Mouse (Mus musculus) embryo, embryonic 11.5 days (tissue): ENCODE results near the gene Tusc2.
"Not testable (repeated sequence)": the region's sequence is repeated elsewhere in the genome, so short reads cannot be mapped to it uniquely, and the experiment has no call there.

Experiments
- DNase-seq: peaks from one replicate; pipeline ENCODE4 v3.0.0-alpha.2; 2012; ENCODE audit warnings: low read depth, low spot score

The Tusc2 gene

GRCm38 (mm10) chr9:107545199-107545598 is 17.9 kb upstream of the Tusc2 start:
- DNase-seq: no peak

DNA sequence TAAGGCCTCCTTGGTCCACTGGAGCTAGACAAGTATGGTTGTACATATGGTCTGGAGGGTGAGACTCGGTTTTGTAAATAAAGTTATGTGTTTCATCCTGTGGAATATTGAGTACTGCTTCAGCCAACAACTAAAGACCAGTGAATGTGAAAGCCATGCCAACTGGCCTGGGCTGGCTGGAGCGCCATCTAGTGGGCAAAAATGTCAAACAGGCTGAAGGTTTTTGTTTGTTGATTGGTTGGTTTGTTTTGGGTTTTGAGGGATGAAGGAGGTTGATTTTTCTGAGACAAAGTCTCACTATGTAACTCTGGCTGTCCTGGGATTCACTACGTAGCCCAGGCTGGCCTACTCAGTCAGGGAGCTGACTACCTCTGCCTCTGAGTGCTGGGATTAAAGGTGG is 17.5 kb upstream of the Tusc2 start:
- peak; percentile 61 for DNase-seq

DNA sequence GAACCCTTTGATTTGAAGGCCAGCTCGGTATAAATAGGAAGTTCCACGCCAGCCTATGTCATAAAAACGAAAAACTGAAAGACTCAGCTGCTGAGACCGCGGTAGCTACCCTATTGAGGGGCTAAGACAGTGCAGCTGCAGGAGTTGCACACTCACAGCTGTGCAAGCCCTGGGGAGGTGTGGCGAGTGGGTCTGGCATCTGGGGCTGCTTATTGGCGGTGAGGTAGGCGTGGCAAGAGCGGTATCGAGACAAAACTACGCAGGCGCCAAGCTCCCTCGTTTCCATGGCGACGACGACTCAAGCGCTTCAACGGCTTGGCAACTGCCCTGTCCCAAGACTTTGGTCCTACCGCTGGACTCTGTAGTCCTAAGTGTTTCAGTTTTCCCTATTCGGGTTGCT is 16.0 kb upstream of the Tusc2 start, which contains the start of gene Zmynd10:
TSS of gene Zmynd10 (plus strand) at position 273 of the 400 bp plus-strand sequence.
- DNase-seq: peak; percentile 87

GRCm38 (mm10) chr9:107547957-107548356 is 15.1 kb upstream of the Tusc2 start:
- no peak for DNase-seq

GRCm38 (mm10) chr9:107548820-107549219 is 14.2 kb upstream of the Tusc2 start:
- no peak for DNase-seq

DNA sequence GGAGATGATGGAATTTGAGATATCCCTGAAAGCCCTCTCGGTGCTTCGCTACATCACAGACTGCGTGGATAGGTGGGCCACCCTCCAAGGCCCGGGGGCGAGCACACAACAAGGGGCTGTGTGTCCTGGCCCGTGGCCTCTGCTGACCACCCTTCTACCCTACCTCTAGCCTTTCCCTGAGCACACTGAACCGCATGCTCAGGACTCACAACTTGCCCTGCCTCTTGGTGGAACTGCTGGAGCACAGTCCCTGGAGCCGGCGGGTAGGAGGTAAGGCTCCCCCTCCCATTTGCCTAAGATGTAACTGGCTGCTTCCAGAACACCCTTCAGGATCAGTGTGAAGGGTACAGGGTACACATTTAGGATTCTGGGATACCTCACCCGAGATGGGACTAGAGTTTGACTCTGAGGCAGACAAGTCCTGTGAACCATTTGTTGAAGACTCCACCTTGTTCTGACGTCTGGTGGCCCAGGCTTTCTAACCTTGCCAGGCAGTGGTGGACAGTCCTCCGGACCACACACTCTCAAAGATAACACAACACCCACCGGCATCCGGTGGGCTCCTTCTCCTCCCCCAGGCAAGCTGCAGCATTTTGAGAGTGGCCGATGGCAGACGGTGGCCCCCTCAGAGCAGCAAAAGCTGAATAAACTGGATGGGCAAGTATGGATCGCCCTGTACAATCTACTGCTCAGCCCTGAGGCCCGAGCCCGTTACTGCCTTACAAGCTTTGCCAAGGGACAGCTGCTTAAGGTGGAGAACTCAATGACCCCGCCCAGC is 13.6 kb upstream of the Tusc2 start:
- no peak for DNase-seq

GRCm38 (mm10) chr9:107550491-107551116 is 12.5 kb upstream of the Tusc2 start:
- DNase-seq: no peak

DNA sequence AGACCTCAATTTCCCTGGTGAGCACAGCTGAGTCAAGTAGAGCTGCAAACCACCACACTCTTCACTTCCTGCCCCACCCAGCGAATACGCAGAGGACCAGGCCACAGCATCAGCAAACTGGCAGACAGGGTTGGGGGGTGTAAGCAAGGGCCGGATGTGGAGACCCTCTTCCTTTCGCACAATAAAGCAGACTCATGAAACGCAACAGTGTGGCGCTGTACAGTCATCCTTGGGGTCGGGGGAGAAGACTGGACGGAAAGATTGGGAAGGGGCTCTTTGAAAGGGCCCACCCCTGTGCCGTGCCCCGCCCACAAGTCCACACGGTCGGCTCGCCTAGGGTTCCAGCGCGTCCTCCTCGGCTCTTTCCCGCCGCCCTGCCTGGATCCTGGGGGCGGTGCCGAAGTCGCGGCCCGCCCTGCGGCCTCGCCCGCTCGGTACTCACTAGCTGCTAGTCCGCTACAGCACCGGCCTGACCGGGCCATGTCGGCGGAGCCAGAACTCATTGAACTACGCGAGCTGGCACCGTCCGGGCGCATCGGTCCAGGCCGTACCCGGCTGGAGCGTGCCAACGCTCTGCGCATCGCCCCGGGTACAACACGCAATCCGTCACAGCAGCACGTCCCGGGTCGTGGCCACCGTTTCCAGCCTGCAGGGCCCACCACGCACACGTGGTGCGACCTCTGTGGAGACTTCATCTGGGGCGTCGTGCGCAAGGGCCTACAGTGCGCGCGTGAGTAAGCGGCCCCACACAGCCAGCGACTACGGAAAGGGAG is 11.8 kb upstream of the Tusc2 start, which contains the start of gene Rassf1:
TSS of gene Rassf1 (plus strand) at position 439 of the 773 bp plus-strand sequence.
- peak; percentile 54 for DNase-seq

DNA sequence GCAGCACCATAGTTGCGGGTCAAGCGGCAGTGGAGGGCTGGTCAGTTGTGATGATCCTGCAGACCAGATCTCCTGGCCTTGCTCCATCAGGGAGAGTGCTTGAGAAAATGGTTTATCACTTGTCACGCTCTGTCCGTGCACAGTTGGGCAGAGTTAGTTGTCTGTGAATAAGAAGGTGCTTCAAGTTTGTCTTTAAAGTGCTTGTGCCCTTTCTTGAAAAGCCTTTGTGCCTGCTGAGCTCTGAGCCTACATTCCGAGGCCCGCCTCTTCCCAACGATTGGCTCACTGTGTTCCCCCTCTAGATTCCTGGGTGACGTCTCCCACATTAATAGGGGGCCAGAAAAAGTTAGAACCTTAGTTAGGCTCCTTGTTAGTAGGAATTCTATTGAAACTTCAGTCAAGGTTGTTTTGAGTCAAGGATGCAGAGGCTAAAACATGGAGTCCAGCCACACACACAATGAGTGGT is 11.1 kb upstream of the Tusc2 start:
- no peak for DNase-seq

DNA sequence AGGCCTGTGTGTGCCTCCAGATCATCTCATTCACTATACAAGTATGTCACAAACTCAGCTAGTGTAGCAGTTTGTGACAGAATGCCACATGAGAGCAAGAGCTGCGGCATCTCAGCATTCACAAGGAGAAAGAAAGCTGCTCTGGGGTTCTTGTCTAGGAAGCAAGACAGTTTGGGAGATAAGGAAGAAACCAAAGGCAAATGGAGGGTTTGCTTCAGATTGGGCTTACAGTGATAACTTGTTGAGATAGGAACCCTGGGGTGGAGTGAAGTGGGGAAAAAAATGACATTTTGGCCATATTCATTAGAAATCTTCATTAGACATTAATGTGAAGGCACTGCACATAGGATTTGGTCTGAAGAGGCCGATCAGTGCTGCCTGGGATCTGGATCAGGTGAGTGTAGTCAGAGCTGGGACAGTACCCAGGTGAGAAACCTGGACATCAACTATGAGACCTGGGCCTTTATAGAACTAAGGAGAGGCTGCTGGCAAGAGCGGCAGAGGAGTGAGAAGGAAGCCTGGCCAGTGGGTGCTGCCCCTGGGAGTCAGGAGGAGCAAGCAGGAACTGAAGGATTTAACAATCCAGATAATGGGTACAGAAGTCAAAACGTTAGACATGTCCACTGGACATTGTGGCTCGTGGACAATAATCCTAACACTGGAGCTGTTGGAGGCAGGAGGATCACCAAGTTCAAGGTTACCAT is 10.2 kb upstream of the Tusc2 start:
- no peak for DNase-seq

GRCm38 (mm10) chr9:107553541-107554318 is 9.3 kb upstream of the Tusc2 start:
- DNase-seq: no peak

DNA sequence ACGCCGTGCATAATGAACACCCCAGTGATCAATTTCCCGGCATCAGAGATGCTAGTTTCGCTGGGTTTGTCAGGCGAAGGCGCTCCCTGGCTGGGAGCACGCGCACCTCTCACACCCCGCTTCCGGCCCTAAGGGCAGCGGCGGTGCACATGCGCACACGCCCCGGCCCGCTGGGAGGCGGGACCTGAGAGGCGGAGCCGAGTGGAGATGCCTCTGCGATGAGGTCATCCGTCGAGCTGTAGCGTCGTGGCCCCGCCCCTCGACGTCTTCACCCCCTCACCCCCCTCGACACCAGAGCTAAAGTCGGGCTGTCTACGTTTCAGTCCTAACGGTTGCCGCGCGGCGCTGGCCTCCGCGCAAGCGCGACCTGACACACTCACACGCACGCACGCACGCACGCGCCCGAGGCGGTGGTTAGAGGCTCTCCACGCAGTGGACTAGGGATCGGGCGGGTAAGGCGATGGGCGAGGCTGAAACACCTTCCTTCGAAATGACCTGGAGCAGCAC is 8.7 kb upstream of the Tusc2 start:
- peak; percentile 99 for DNase-seq

DNA sequence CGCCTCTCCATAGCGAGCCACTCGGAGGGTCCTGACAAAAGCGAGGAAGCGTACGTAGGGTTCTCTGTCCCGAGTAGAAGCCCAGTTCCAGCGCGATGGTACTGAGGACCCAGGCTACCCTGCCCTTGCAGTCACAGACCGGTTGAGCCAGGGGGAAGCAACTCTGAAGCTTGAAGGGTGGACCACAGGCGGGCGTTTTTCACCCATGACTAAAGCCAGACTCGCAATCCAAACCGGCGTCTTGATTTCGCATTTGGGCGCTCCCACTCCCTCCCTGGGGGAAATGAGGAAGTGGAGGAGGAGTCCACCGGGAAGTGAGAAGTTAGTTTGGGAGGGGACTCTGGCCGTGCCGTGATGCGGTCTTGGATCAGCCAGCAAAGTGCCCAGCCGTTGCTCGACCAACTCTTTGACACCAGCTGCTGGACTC is 8.0 kb upstream of the Tusc2 start:
- no peak for DNase-seq

GRCm38 (mm10) chr9:107555701-107556100 is 7.4 kb upstream of the Tusc2 start:
- DNase-seq: no peak

DNA sequence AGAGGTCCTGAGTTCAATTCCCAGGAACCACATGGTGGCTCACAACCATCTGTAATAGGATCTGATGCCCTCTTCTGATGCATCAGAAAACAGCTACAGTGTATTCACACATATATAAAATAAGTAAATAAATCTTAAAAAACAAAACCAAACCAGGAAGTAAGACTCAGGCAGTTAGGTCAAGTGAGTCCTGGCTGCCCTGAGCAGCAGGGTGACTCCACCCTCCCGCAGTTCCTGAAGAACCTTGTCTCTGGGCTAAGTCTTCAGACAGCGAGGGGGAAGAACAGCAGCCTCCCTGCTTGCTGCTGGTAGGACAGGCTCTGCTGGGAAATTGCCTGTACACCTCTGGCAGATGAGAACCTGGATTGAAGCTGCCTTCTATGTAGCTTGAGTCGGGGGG is 6.7 kb upstream of the Tusc2 start:
- DNase-seq: no peak

- not testable (repeated sequence) for DNase-seq
Observed at GRCm38 (mm10) chr9:107565556-107565955, 2.5 kb downstream of the Tusc2 start.

- DNase-seq: no peak
Observed at GRCm38 (mm10) chr9:107566041-107566709, 3.1 kb downstream of the Tusc2 start.

DNA sequence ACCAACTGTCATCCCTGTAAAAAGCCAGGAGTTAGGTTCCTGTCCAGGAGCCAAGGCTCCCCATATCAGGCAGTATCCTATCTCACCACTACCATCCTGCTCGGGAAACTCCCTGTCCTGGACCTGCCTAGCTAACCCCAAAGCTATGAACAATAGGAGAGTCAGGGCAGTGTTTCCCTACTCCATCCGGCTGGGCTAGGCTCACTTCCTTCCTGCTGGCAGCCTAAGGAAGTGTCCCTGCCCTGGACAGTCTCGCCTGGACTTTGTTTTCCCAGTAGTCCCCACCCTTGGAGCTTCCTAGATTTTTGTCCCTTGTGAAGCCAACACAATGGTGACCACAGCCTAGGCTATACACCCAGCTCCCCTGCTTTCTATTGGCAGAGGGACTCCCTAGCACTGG is 3.8 kb downstream of the Tusc2 start:
- DNase-seq: no peak

DNA sequence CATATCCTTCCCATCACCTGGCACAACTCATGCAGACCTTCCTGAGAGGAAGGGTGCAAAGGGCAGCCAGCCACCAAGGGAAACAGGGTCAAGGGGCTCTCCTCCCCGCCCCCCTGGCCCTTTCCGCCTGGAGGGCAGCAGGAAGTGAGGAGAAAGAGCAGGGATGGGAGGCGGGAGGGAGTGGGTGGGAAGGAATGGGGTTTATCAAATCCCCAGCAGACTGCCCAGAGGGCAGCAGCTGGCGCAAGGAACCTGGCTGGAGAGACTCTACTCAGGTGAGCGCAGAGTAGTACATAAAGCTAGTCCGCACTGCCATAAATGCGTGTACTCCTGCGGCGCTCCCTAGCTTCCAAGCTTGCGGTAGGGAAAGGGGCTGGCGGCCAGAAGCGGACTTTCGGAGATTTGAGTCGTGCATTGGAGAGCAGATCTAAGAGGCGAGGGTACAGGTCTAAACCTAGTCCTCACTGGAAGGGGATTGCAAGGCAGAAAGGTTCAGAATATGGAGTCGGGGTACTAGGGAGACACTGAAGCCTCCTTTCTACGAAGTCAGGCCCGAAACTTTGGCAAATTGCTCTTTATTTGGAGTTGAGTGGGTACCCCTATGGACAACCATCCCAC is 4.8 kb downstream of the Tusc2 start, which contains the start of gene Hyal2:
TSS of gene Hyal2 (plus strand) at position 244 of the 618 bp plus-strand sequence.
- no peak for DNase-seq
